Comparison of ENCODE assay signal across 8 mouse cellular contexts in genomic region chr11:6474381-6474780, GRCm38 (mm10). TPM values are rescaled to one million over a fixed set of nuclear protein-coding genes. Genes with fewer than 3 reads are reported as not detected.
DNase-seq lines count a peak whose midpoint lies in the region; ATAC-seq and TF ChIP-seq lines count a peak whose summit lies in the region.

No protein-coding gene starts in this region.

- no peaks in the 10 kb centered on the region for H3K27me3 ChIP-seq in liver, adult 2 months (ENCODE audit: control insufficient read depth, insufficient read depth, low read length)
- H3K27me3 ChIP-seq in embryonic facial prominence, embryonic 12.5 days = no peaks in the 10 kb centered on the region
- H3K27me3 ChIP-seq in intestine, embryonic 15.5 days (replicated peaks) = no peaks in the 10 kb centered on the region
- no peaks in the 10 kb centered on the region for H3K27me3 ChIP-seq in neural tube, embryonic 13.5 days

- H3K36me3 ChIP-seq in liver, adult 2 months (ENCODE audit: control insufficient read depth, insufficient read depth, low read length) = peaks cover 13% of the 10 kb centered on the region
- H3K36me3 ChIP-seq in embryonic facial prominence, embryonic 12.5 days = no peaks in the 10 kb centered on the region
- H3K36me3 ChIP-seq in intestine, embryonic 15.5 days = no peaks in the 10 kb centered on the region
- no peaks in the 10 kb centered on the region for H3K36me3 ChIP-seq in neural tube, embryonic 13.5 days

- H3K9me3 ChIP-seq in embryonic facial prominence, embryonic 12.5 days = no peaks in the 10 kb centered on the region
- no peaks in the 10 kb centered on the region for H3K9me3 ChIP-seq in intestine, embryonic 15.5 days
- H3K9me3 ChIP-seq in neural tube, embryonic 13.5 days = no peaks in the 10 kb centered on the region

- DNase-seq in liver, adult 2 months (ENCODE audit: extremely low read depth, low read depth, low spot score) = no peak
- no peak for DNase-seq in liver
- no peak for DNase-seq in left cerebral cortex, adult 18-20 months (ENCODE audit: low spot score in 2 of 2)
- DNase-seq in gastrocnemius, postnatal 4 days (ENCODE audit: low spot score in 2 of 2) = no peak
- no peak for DNase-seq in cerebellum, postnatal 25 days

- no peak for ATAC-seq in embryonic facial prominence, embryonic 12.5 days (ENCODE audit: insufficient number of reproducible peaks, insufficient read depth, low FRiP score, low TSS enrichment)
- ATAC-seq in intestine, embryonic 15.5 days = no peak
- ATAC-seq in neural tube, embryonic 13.5 days (ENCODE audit: low read depth) = no peak

- no peak overlapping the region; the same call in 1 of the 2 replicates for H3K9ac ChIP-seq in liver, adult 2 months (ENCODE audit: low read depth, low read length)
- H3K9ac ChIP-seq in embryonic facial prominence, embryonic 12.5 days = peak overlapping the region; percentile 92
- peak overlapping the region; percentile 97 for H3K9ac ChIP-seq in intestine, embryonic 15.5 days
- H3K9ac ChIP-seq in neural tube, embryonic 13.5 days = peak overlapping the region; percentile 98

- no peak overlapping the region for H3K27ac ChIP-seq in liver, adult 2 months (replicated peaks; ENCODE audit: insufficient read depth, low read depth, low read length)
- peak overlapping the region; percentile 98 for H3K27ac ChIP-seq in embryonic facial prominence, embryonic 12.5 days
- peak overlapping the region; percentile 97; the same call in 1 of the 2 replicates for H3K27ac ChIP-seq in intestine, embryonic 15.5 days
- peak overlapping the region; percentile 96 for H3K27ac ChIP-seq in neural tube, embryonic 13.5 days (replicated peaks)

- 27% methylated on average over 6 of the region's 6 CpGs for WGBS in liver, adult 2 months
- 39% methylated on average over 6 of the region's 6 CpGs for WGBS in embryonic facial prominence, embryonic 12.5 days
- 18% methylated on average over 6 of the region's 6 CpGs for WGBS in intestine, embryonic 15.5 days
- 32% methylated on average over 6 of the region's 6 CpGs for WGBS in neural tube, embryonic 13.5 days

- TF ChIP-seq CTCF in liver, adult 2 months (IDR thresholded peaks at IDR 0.05; ENCODE audit: low read depth, low read length) = no peak

- TF ChIP-seq POLR2A in liver, adult 2 months (IDR thresholded peaks at IDR 0.05; ENCODE audit: extremely low read depth, insufficient read depth, low read length) = no peak

- H3K79me2 ChIP-seq in liver, adult 2 months (ENCODE audit: control insufficient read depth, insufficient read depth, low read length) = peaks cover 16% of the 10 kb centered on the region

- peak overlapping the region; percentile 62 for H3K4me3 ChIP-seq in liver, adult 2 months (ENCODE audit: insufficient read depth, low read depth, low read length)
- peak overlapping the region; percentile 99 for H3K4me3 ChIP-seq in embryonic facial prominence, embryonic 12.5 days
- H3K4me3 ChIP-seq in intestine, embryonic 15.5 days (replicated peaks) = peak overlapping the region; percentile 95
- H3K4me3 ChIP-seq in neural tube, embryonic 13.5 days = peak overlapping the region; percentile 99

- peaks cover 25% of the 10 kb centered on the region; the same call in 1 of the 2 replicates for H3K4me1 ChIP-seq in liver, adult 2 months (ENCODE audit: control insufficient read depth, insufficient read depth, low read length)
- H3K4me1 ChIP-seq in embryonic facial prominence, embryonic 12.5 days = peaks cover 36% of the 10 kb centered on the region
- H3K4me1 ChIP-seq in intestine, embryonic 15.5 days (replicated peaks) = peaks cover 18% of the 10 kb centered on the region
- H3K4me1 ChIP-seq in neural tube, embryonic 13.5 days (replicated peaks) = peaks cover 48% of the 10 kb centered on the region

- H3K4me2 ChIP-seq in embryonic facial prominence, embryonic 12.5 days (replicated peaks) = peak overlapping the region; percentile 90
- H3K4me2 ChIP-seq in intestine, embryonic 15.5 days (replicated peaks) = peak overlapping the region; percentile 80
- peak overlapping the region; percentile 97 for H3K4me2 ChIP-seq in neural tube, embryonic 13.5 days

RNA-seq across cellular contexts. Expression of gene Purb, which starts 1.3 kb away (rescaled TPM):
- total RNA-seq in liver, adult 2 months (2014; rRNA removed) = 11.2 and 12.6 TPM in 2 replicates
- polyA plus RNA-seq in liver, adult 2 months (2012; rRNA removed) = 2.5 and 2.6 TPM in 2 replicates
- polyA plus RNA-seq in embryonic facial prominence, embryonic 12.5 days (2016; fragmentation: Nextera tagmentation; extraction: Ambion mirVana) = 19.5 and 21.7 TPM in 2 replicates
- polyA plus RNA-seq in intestine, embryonic 15.5 days (2015; fragmentation: Nextera tagmentation; extraction: Ambion mirVana) = 26.6 and 28.8 TPM in 2 replicates
- polyA plus RNA-seq in neural tube, embryonic 13.5 days (2015; fragmentation: Nextera tagmentation; extraction: Ambion mirVana) = 12.5 and 14.1 TPM in 2 replicates
- 100 to 1,000 TPM; 248 to 265 TPM for total RNA-seq in left cerebral cortex, adult 18-20 months (2021)
- total RNA-seq in gastrocnemius, postnatal 4 days (2021) = 10 to 100 TPM; 84.0 to 90.4 TPM

RNA-seq across cellular contexts. Expression of gene H2afv, which starts 30.1 kb away (rescaled TPM):
- 35.8 and 44.4 TPM in 2 replicates for total RNA-seq in liver, adult 2 months (2014; rRNA removed)
- polyA plus RNA-seq in liver, adult 2 months (2012; rRNA removed) = 30.9 and 31.1 TPM in 2 replicates
- polyA plus RNA-seq in embryonic facial prominence, embryonic 12.5 days (2016; fragmentation: Nextera tagmentation; extraction: Ambion mirVana) = 693 and 728 TPM in 2 replicates
- polyA plus RNA-seq in intestine, embryonic 15.5 days (2015; fragmentation: Nextera tagmentation; extraction: Ambion mirVana) = 424 and 429 TPM in 2 replicates
- polyA plus RNA-seq in neural tube, embryonic 13.5 days (2015; fragmentation: Nextera tagmentation; extraction: Ambion mirVana) = 342 and 380 TPM in 2 replicates
- total RNA-seq in left cerebral cortex, adult 18-20 months (2021) = 10 to 100 TPM; 41.4 to 42.5 TPM
- 10 to 100 TPM; 96.2 to 97.0 TPM for total RNA-seq in gastrocnemius, postnatal 4 days (2021)

RNA-seq across cellular contexts. Expression of gene Myo1g, which starts 46.4 kb away (rescaled TPM):
- total RNA-seq in liver, adult 2 months (2014; rRNA removed) = 1.1 and 2.6 TPM in 2 replicates
- polyA plus RNA-seq in liver, adult 2 months (2012; rRNA removed) = 1.4 and 2.3 TPM in 2 replicates
- polyA plus RNA-seq in embryonic facial prominence, embryonic 12.5 days (2016; fragmentation: Nextera tagmentation; extraction: Ambion mirVana) = 0.75 and 1.1 TPM in 2 replicates
- polyA plus RNA-seq in intestine, embryonic 15.5 days (2015; fragmentation: Nextera tagmentation; extraction: Ambion mirVana) = 1.8 and 1.9 TPM in 2 replicates
- polyA plus RNA-seq in neural tube, embryonic 13.5 days (2015; fragmentation: Nextera tagmentation; extraction: Ambion mirVana) = 0.52 TPM in 2 replicates
- under 1 TPM; 0.23 to 0.49 TPM for total RNA-seq in left cerebral cortex, adult 18-20 months (2021)
- 1 to 10 TPM; 3.0 to 3.4 TPM for total RNA-seq in gastrocnemius, postnatal 4 days (2021)

RNA-seq across cellular contexts. Expression of gene Ppia, which starts 59.1 kb away (rescaled TPM):
- 1,424 and 1,884 TPM in 2 replicates for total RNA-seq in liver, adult 2 months (2014; rRNA removed)
- polyA plus RNA-seq in liver, adult 2 months (2012; rRNA removed) = 454 and 472 TPM in 2 replicates
- polyA plus RNA-seq in embryonic facial prominence, embryonic 12.5 days (2016; fragmentation: Nextera tagmentation; extraction: Ambion mirVana) = 5,090 and 5,096 TPM in 2 replicates
- 5,895 and 6,298 TPM in 2 replicates for polyA plus RNA-seq in intestine, embryonic 15.5 days (2015; fragmentation: Nextera tagmentation; extraction: Ambion mirVana)
- polyA plus RNA-seq in neural tube, embryonic 13.5 days (2015; fragmentation: Nextera tagmentation; extraction: Ambion mirVana) = 4,471 and 4,554 TPM in 2 replicates
- total RNA-seq in left cerebral cortex, adult 18-20 months (2021) = 1,000 to 10,000 TPM; 1,850 TPM
- 1,000 to 10,000 TPM; 1,218 to 1,228 TPM for total RNA-seq in gastrocnemius, postnatal 4 days (2021)

Comparison
In these comparisons a context has a peak if more than half of its experiments do, and no peak if none do; other contexts are left out.
1. RNA of gene H2afv, which starts 30.1 kb away (polyA plus RNA-seq): 693 to 728 TPM in embryonic facial prominence, embryonic 12.5 days, 424 to 429 TPM in intestine, embryonic 15.5 days and 342 to 380 TPM in neural tube, embryonic 13.5 days; 30.9 to 31.1 TPM in liver, adult 2 months; every median in the first group is over 10 times any median in the second.
2. Peak in every context shown above with its lines, with median percentiles within 50 percentile points of each other: H3K4me3 ChIP-seq and H3K4me2 ChIP-seq.